Mouse (Mus musculus) hindbrain, embryonic 11.5 days (tissue): Measurements from ENCODE around the gene Tex33. TPM values are rescaled to one million over a fixed set of nuclear protein-coding genes. Genes with fewer than 3 reads are reported as not detected.
A peak's percentile ranks its signal among the peaks of the same experiment; 100 is the strongest.
"Not testable (repeated sequence)": the region's sequence is repeated elsewhere in the genome, so short reads cannot be mapped to it uniquely, and the experiment has no call there.

Source experiments
- ATAC-seq: fragments of 200-750 bp; cut with Nextera tagmentation; 2 replicates; pipeline ENCODE4 v1.8.0; 2017; ENCODE audit warnings: mild to moderate bottlenecking, moderate TSS enrichment, moderate library complexity; ENCODE audit not compliant: low FRiP score
- DNase-seq: peaks from one replicate; pipeline ENCODE4 v3.0.0-alpha.2; 2015; ENCODE audit warnings: low spot score
- H3K27ac ChIP-seq: fragments of 300-500 bp; sonication (generic); 2 replicates; pipeline ENCODE4 v1.5.1; 2014; ENCODE audit warnings: mild to moderate bottlenecking, low read depth, low read length
- H3K27me3 ChIP-seq: fragments of 300-500 bp; sonication (generic); 2 replicates; pipeline ENCODE4 v1.6.1; 2014; ENCODE audit warnings: mild to moderate bottlenecking, low read length, moderate library complexity, mixed read lengths; ENCODE audit not compliant: control insufficient read depth, insufficient read depth
- H3K36me3 ChIP-seq: fragments of 300-500 bp; sonication (generic); 2 replicates; pipeline ENCODE4 v1.6.1; 2014; ENCODE audit warnings: mild to moderate bottlenecking, low read length, moderate library complexity, mixed read lengths; ENCODE audit not compliant: control insufficient read depth, insufficient read depth
- H3K4me1 ChIP-seq: fragments of 300-500 bp; sonication (generic); replicated peaks from 2 replicates; pipeline ENCODE4 v1.6.1; 2014; ENCODE audit warnings: low read length, mixed read lengths; ENCODE audit not compliant: control insufficient read depth, insufficient read depth
- H3K4me2 ChIP-seq: fragments of 300-500 bp; sonication (generic); replicated peaks from 2 replicates; pipeline ENCODE4 v1.6.1; 2014; ENCODE audit warnings: mild to moderate bottlenecking, low read depth, low read length
- H3K4me3 ChIP-seq: fragments of 300-500 bp; sonication (generic); 2 replicates; pipeline ENCODE4 v1.5.1; 2014; ENCODE audit warnings: low read depth, low read length
- H3K9ac ChIP-seq: fragments of 300-500 bp; sonication (generic); 2 replicates; pipeline ENCODE4 v1.6.1; 2014; ENCODE audit warnings: low read depth, low read length
- H3K9me3 ChIP-seq: fragments of 300-500 bp; sonication (generic); 2 replicates; pipeline ENCODE4 v1.6.1; 2016; ENCODE audit warnings: low read length; ENCODE audit not compliant: control insufficient read depth
- WGBS: fragments of 180-500 bp; shearing (Covaris S2); extraction: QIAGEN DNeasy Blood & Tissue Kit; methylation state at CpG from one replicate; pipeline ENCODE4 v1.1.7; 2014; 5-methylcytosine and 5-hydroxymethylcytosine counted together
- polyA plus RNA-seq: library from polyadenylated mRNA; unstranded; fragments of >200 nt; fragmentation: Nextera tagmentation; extraction: Ambion mirVana; gene quantifications from 2 replicates; pipeline ENCODE4 v1.2.1, GENCODE M21; 2014

The Tex33 gene
- polyA plus RNA-seq, 1 experiment from 2014 or later = not detected

GRCm38 (mm10) chr15:78354958-78355357, 40.8 kb downstream of the Tex33 start:
- H3K9ac ChIP-seq = no peak overlapping the region
- 4% methylated on average over 1 of the region's 1 CpGs for WGBS
- no peak overlapping the region for H3K4me3 ChIP-seq
- H3K4me2 ChIP-seq = no peak overlapping the region
- ATAC-seq (no peak), DNase-seq (peak; percentile 52)
- H3K27me3 ChIP-seq = no peaks in the 10 kb centered on the region
- no peaks in the 10 kb centered on the region for H3K4me1 ChIP-seq
- no peaks in the 10 kb centered on the region for H3K9me3 ChIP-seq
- H3K36me3 ChIP-seq = no peaks in the 10 kb centered on the region
- no peak overlapping the region for H3K27ac ChIP-seq

GRCm38 (mm10) chr15:78351586-78352165, 44.0 kb downstream of the Tex33 start:
- no peaks in the 10 kb centered on the region for H3K9me3 ChIP-seq
- no peak overlapping the region for H3K4me3 ChIP-seq
- H3K4me2 ChIP-seq = no peak overlapping the region
- H3K27me3 ChIP-seq = no peaks in the 10 kb centered on the region
- DNase-seq (no peak), ATAC-seq (no peak)
- no peak overlapping the region for H3K27ac ChIP-seq
- no peaks in the 10 kb centered on the region for H3K4me1 ChIP-seq
- H3K9ac ChIP-seq = no peak overlapping the region
- 63% methylated on average over 3 of the region's 3 CpGs for WGBS
- H3K36me3 ChIP-seq = no peaks in the 10 kb centered on the region

GRCm38 (mm10) chr15:78344567-78344966, 51.1 kb downstream of the Tex33 start:
- no peak for DNase-seq
- 88% methylated on average over 3 of the region's 3 CpGs for WGBS
- ATAC-seq = no peak

GRCm38 (mm10) chr15:78343683-78344082, 52.0 kb downstream of the Tex33 start:
- ATAC-seq = no peak
- no peak overlapping the region for H3K9ac ChIP-seq
- H3K27me3 ChIP-seq = no peaks in the 10 kb centered on the region
- no peak overlapping the region for H3K4me3 ChIP-seq
- H3K36me3 ChIP-seq = no peaks in the 10 kb centered on the region
- H3K27ac ChIP-seq = no peak overlapping the region
- 14% methylated on average over 1 of the region's 1 CpGs for WGBS
- no peak for DNase-seq
- H3K4me1 ChIP-seq = no peaks in the 10 kb centered on the region
- H3K9me3 ChIP-seq = no peaks in the 10 kb centered on the region
- H3K4me2 ChIP-seq = no peak overlapping the region

More at GRCm38 (mm10) chr15:78344567-78344966, 51.1 kb downstream of the Tex33 start:
- no peaks in the 10 kb centered on the region for H3K9me3 ChIP-seq
- no peak overlapping the region for H3K4me3 ChIP-seq
- H3K4me1 ChIP-seq = no peaks in the 10 kb centered on the region
- H3K36me3 ChIP-seq = no peaks in the 10 kb centered on the region
- H3K27me3 ChIP-seq = no peaks in the 10 kb centered on the region
- H3K27ac ChIP-seq = no peak overlapping the region
- no peak overlapping the region for H3K9ac ChIP-seq
- H3K4me2 ChIP-seq = no peak overlapping the region

- H3K9me3 ChIP-seq, H3K4me1 ChIP-seq, DNase-seq, H3K27ac ChIP-seq, H3K9ac ChIP-seq, H3K27me3 ChIP-seq, H3K4me3 ChIP-seq, ATAC-seq, H3K4me2 ChIP-seq, H3K36me3 ChIP-seq: not testable (repeated sequence)
- WGBS = 71% methylated on average over 6 of the region's 7 CpGs
These were observed 54.8 kb downstream of the Tex33 start for GRCm38 (mm10) chr15:78340919-78341318.

GRCm38 (mm10) chr15:78339627-78340423, 55.9 kb downstream of the Tex33 start:
- H3K9ac ChIP-seq, H3K27ac ChIP-seq, H3K9me3 ChIP-seq, H3K4me2 ChIP-seq, H3K4me3 ChIP-seq, H3K4me1 ChIP-seq, H3K36me3 ChIP-seq, ATAC-seq, H3K27me3 ChIP-seq: not testable (repeated sequence)
- peak; percentile 56 for DNase-seq
- WGBS = 43% methylated on average over 7 of the region's 7 CpGs

- WGBS = 93% methylated on average over 3 of the region's 3 CpGs
- H3K27ac ChIP-seq = no peak overlapping the region
- H3K4me2 ChIP-seq = no peak overlapping the region
- ATAC-seq = no peak
- H3K27me3 ChIP-seq = no peaks in the 10 kb centered on the region
- H3K4me1 ChIP-seq = no peaks in the 10 kb centered on the region
- no peak for DNase-seq
- H3K9me3 ChIP-seq = no peaks in the 10 kb centered on the region
- no peak overlapping the region for H3K9ac ChIP-seq
- H3K4me3 ChIP-seq = no peak overlapping the region
- H3K36me3 ChIP-seq = no peaks in the 10 kb centered on the region
These were observed 61.3 kb downstream of the Tex33 start for GRCm38 (mm10) chr15:78334380-78334779.

- H3K9me3 ChIP-seq = no peaks in the 10 kb centered on the region
- H3K4me1 ChIP-seq = no peaks in the 10 kb centered on the region
- 82% methylated on average over 6 of the region's 6 CpGs for WGBS
- no peak overlapping the region for H3K9ac ChIP-seq
- H3K27me3 ChIP-seq = no peaks in the 10 kb centered on the region
- H3K4me3 ChIP-seq = no peak overlapping the region
- H3K36me3 ChIP-seq = no peaks in the 10 kb centered on the region
- H3K4me2 ChIP-seq = no peak overlapping the region
- ATAC-seq = no peak
- no peak overlapping the region for H3K27ac ChIP-seq
- no peak for DNase-seq
These were observed 62.7 kb downstream of the Tex33 start for GRCm38 (mm10) chr15:78332981-78333380.
